Mouse (Mus musculus): ENCODE measurements around the gene Wfdc21. TPM values are rescaled to one million over a fixed set of nuclear protein-coding genes. Genes with fewer than 3 reads are reported as not detected.
A peak's percentile ranks its signal among the peaks of the same experiment; 100 is the strongest.

Wfdc21 gene
- total RNA-seq, 2 experiments from 2014 or later: not detected

GRCm38 (mm10) chr11:83796112-83796511, 49.4 kb downstream of the Wfdc21 start:
- DNase-seq: peak; percentile 35
- intact Hi-C loops (cut with DNase I): no loop called here

DNA sequence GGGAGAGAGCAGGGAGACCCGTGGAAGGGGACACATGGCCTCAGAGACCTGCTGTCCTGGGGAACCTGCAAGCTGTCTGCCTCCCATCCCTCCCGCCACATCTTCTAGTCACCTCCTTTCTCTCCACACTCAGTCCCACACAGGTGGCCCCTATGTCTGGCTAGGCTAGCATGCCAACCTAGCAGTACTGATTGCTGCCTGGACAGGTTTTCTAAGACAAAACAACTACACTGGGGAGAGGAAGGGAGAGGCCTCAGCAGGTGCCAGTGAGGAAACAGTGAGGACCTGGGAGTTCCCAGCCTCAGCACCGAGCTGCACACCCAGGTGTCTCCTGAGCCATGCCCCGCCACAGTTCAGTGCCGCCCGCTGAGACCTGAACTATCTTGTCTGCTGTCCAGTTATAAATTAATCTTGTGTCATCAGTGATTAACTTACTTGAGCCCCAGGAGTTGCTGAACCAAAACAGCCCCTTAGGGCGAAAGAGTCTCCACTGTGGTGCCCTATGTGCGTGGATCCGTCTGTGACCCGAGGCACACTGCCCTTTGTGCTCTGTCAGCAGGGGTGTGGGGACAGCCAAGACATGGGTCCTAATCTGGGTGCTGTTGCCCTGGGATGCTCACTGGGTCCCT, 50.4 kb downstream of the Wfdc21 start:
- intact Hi-C loops (cut with DNase I): no loop called here
- DNase-seq: no peak

DNA sequence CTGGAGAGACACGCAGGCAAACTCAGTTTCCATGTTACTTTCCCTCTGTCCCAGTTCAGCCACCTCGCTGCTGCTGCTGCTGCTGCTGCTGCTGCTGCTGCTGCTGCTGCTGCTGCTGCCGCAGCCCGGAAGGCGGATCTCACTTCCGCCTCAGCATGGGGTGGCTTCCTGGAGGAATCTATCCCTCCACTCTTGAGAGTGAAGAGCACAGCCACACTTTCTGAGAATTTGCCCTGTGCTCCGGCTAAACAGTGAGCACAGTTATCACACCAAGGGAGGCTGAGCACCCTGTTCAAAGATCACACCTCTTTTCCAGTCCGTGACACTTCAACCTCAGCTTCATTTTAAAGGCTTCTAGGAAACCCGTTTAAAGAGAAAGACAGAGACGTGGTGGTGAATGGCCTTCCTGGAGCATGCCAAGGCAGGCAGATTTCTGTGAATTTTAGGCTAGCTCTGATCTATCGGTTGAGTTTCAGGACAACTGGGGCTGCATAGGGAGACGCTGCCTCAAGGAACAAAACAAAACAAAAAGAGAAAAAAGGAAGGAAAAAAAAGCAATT, 53.2 kb downstream of the Wfdc21 start:
- no peak for DNase-seq
- intact Hi-C loops (cut with DNase I): no loop called here

- intact Hi-C loops (cut with DNase I): no loop called here
- peak; percentile 40 for DNase-seq
Measured at GRCm38 (mm10) chr11:83802166-83802565, 55.4 kb downstream of the Wfdc21 start.

Other genes starting within 250 kb of the Wfdc21 start
- gene Heatr9, start 224.8 kb upstream of the Wfdc21 start, total RNA-seq (2021): not detected
- not detected for gene Ccl5, start 216.4 kb upstream of the Wfdc21 start, total RNA-seq (2021)
- 1 to 10 TPM; 1.3 to 2.0 TPM for gene Ccl9, start 168.3 kb upstream of the Wfdc21 start, total RNA-seq (2021)
- 1 to 10 TPM; 1.4 to 1.6 TPM for gene Ccl6, start 153.9 kb upstream of the Wfdc21 start, total RNA-seq (2021)
- not detected for gene Rpl9-ps1, start 101.3 kb upstream of the Wfdc21 start, total RNA-seq (2021)
- under 1 TPM in 1 of 2 experiments, not detected in 1; 0.64 TPM for gene Ccl3, start 97.6 kb upstream of the Wfdc21 start, total RNA-seq (2021)
- not detected for gene Ccl4, start 84.4 kb upstream of the Wfdc21 start, total RNA-seq (2021)
- not detected for gene Wfdc17, start 42.9 kb upstream of the Wfdc21 start, total RNA-seq (2021)
- not detected for gene Wfdc18, start 37.9 kb upstream of the Wfdc21 start, total RNA-seq (2021)
- gene Heatr6, start 6.8 kb downstream of the Wfdc21 start, total RNA-seq (2021): 10 to 100 TPM; 27.3 to 28.3 TPM
- gene Hnf1b, start 103.1 kb downstream of the Wfdc21 start, total RNA-seq (2021): not detected
- gene Ddx52, start 195.1 kb downstream of the Wfdc21 start, total RNA-seq (2021): 10 to 100 TPM; 13.3 to 15.2 TPM
- gene Synrg, start 217.5 kb downstream of the Wfdc21 start, total RNA-seq (2021): 10 to 100 TPM; 58.9 to 63.6 TPM